ENCODE assay signal across 12 mouse cellular contexts in the genomic region with DNA sequence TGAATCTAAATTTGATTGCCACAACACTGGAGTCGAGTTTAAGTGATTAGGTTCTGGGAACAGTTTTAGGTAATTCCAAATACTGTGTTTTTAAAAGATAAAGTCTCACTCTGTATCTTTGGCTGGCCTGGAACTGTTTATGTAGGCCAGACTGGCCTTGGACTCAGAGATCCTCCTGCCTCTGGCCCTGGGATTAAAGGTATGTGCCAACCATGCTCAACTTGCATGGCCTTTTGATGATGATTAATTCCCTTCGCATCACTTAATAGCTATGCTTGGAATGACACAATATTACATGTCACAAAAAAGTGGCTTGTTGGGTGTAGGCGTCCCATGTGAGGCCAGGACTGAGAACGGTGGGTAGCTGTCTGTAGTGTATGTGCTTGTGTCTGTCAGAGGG. TPM values are rescaled to one million over a fixed set of nuclear protein-coding genes. Genes with fewer than 3 reads are reported as not detected.
DNase-seq lines count a peak whose midpoint lies in the region; ATAC-seq lines count a peak whose summit lies in the region.
"Had no signal": no experiment of that assay in that cellular context is flagged by ENCODE, and none has a peak within 500 bp of the region (broad histone marks: within the 10 kb centered on the region; RNA-seq: fewer than 3 reads in every experiment).

No protein-coding gene starts in this region.

- no peaks in the 10 kb centered on the region for H3K36me3 ChIP-seq in heart, embryonic 16.5 days (ENCODE audit: control insufficient read depth, insufficient read depth)
- no peaks in the 10 kb centered on the region for H3K36me3 ChIP-seq in embryonic facial prominence, embryonic 12.5 days
- H3K36me3 ChIP-seq in forebrain, embryonic 15.5 days, result no peaks in the 10 kb centered on the region
- H3K36me3 ChIP-seq in midbrain, embryonic 12.5 days, result no peaks in the 10 kb centered on the region
- H3K36me3 ChIP-seq: G1E had no signal

- H3K27me3 ChIP-seq in heart, embryonic 16.5 days (ENCODE audit: control insufficient read depth, insufficient read depth, low read length), result no peaks in the 10 kb centered on the region; the same call in 1 of the 2 replicates
- peaks cover 15% of the 10 kb centered on the region for H3K27me3 ChIP-seq in embryonic facial prominence, embryonic 12.5 days
- no peaks in the 10 kb centered on the region for H3K27me3 ChIP-seq in forebrain, embryonic 15.5 days
- H3K27me3 ChIP-seq in midbrain, embryonic 12.5 days, result peaks cover 39% of the 10 kb centered on the region

- no peak overlapping the region for H3K4me3 ChIP-seq in heart, embryonic 16.5 days (ENCODE audit: low read length)
- no peak overlapping the region for H3K4me3 ChIP-seq in embryonic facial prominence, embryonic 12.5 days
- peak overlapping the region; percentile 64 for H3K4me3 ChIP-seq in forebrain, embryonic 15.5 days
- H3K4me3 ChIP-seq in midbrain, embryonic 12.5 days, result no peak overlapping the region

- H3K27ac ChIP-seq in heart, embryonic 16.5 days (ENCODE audit: low read length), result no peak overlapping the region; the same call in 1 of the 2 replicates
- H3K27ac ChIP-seq in embryonic facial prominence, embryonic 12.5 days, result no peak overlapping the region
- no peak overlapping the region for H3K27ac ChIP-seq in forebrain, embryonic 15.5 days (replicated peaks)
- H3K27ac ChIP-seq in midbrain, embryonic 12.5 days (replicated peaks), result no peak overlapping the region
- H3K27ac ChIP-seq: kidney, postnatal 0 days had no signal

- peak overlapping the region; percentile 91; the same call in 1 of the 2 replicates for H3K4me2 ChIP-seq in heart, embryonic 16.5 days (ENCODE audit: low read depth, low read length)
- peak overlapping the region; percentile 87; the same call in 1 of the 2 replicates for H3K4me2 ChIP-seq in embryonic facial prominence, embryonic 12.5 days (replicated peaks)
- H3K4me2 ChIP-seq in forebrain, embryonic 15.5 days (replicated peaks), result peak overlapping the region; percentile 83; the same call in 1 of the 2 replicates
- peak overlapping the region; percentile 95; the same call in 1 of the 2 replicates for H3K4me2 ChIP-seq in midbrain, embryonic 12.5 days (replicated peaks)

- intact Hi-C loops in heart, postnatal 10 days (cut with DNase I), result no loop called here

- 70% methylated on average over 4 of the region's 4 CpGs for WGBS in heart, embryonic 16.5 days
- WGBS in embryonic facial prominence, embryonic 12.5 days, result 78% methylated on average over 4 of the region's 4 CpGs
- 73% methylated on average over 4 of the region's 4 CpGs for WGBS in forebrain, embryonic 15.5 days
- 77% methylated on average over 4 of the region's 4 CpGs for WGBS in midbrain, embryonic 12.5 days

- no peak overlapping the region for H3K9ac ChIP-seq in heart, embryonic 16.5 days (ENCODE audit: low read length)
- no peak overlapping the region for H3K9ac ChIP-seq in embryonic facial prominence, embryonic 12.5 days
- no peak overlapping the region for H3K9ac ChIP-seq in forebrain, embryonic 15.5 days (replicated peaks)
- H3K9ac ChIP-seq in midbrain, embryonic 12.5 days (replicated peaks), result no peak overlapping the region

- no peaks in the 10 kb centered on the region for H3K9me3 ChIP-seq in heart, embryonic 16.5 days (replicated peaks; ENCODE audit: control insufficient read depth, low read length)
- no peaks in the 10 kb centered on the region for H3K9me3 ChIP-seq in embryonic facial prominence, embryonic 12.5 days
- H3K9me3 ChIP-seq in forebrain, embryonic 15.5 days, result no peaks in the 10 kb centered on the region
- H3K9me3 ChIP-seq in midbrain, embryonic 12.5 days, result no peaks in the 10 kb centered on the region

- no peak for DNase-seq in heart, postnatal 10 days
- no peak for DNase-seq in right cerebral cortex, postnatal 10 days (ENCODE audit: low spot score in 2 of 2)
- DNase-seq in layer of hippocampus, postnatal 36 days, result no peak
- DNase-seq in left cerebral cortex, adult 8-10 months (ENCODE audit: low spot score in 2 of 2), result no peak
- DNase-seq: adrenal gland, adult 8-10 months had no signal

- peaks cover 18% of the 10 kb centered on the region for H3K4me1 ChIP-seq in heart, embryonic 16.5 days (ENCODE audit: control insufficient read depth, insufficient read depth, low read length)
- 0 out of 2 replicates have a peak, but pooled peaks cover 9% of the 10 kb centered on the region for H3K4me1 ChIP-seq in embryonic facial prominence, embryonic 12.5 days
- H3K4me1 ChIP-seq in forebrain, embryonic 15.5 days, result peaks cover 31% of the 10 kb centered on the region
- peaks cover 23% of the 10 kb centered on the region for H3K4me1 ChIP-seq in midbrain, embryonic 12.5 days

- no peak for ATAC-seq in heart, embryonic 16.5 days (replicated peaks; ENCODE audit: extremely low read depth, insufficient read depth, low FRiP score)
- ATAC-seq in embryonic facial prominence, embryonic 12.5 days (ENCODE audit: insufficient number of reproducible peaks, insufficient read depth, low FRiP score, low TSS enrichment), result no peak
- ATAC-seq in forebrain, embryonic 15.5 days (replicated peaks), result no peak
- ATAC-seq in midbrain, embryonic 12.5 days (ENCODE audit: low FRiP score, low read depth), result no peak

RNA-seq across cellular contexts. Expression of gene Irgm1, which starts 19.3 kb away (rescaled TPM):
- polyA plus RNA-seq in heart, embryonic 16.5 days (2015; fragmentation: Nextera tagmentation; extraction: Ambion mirVana), result 11.6 and 14.5 TPM in 2 replicates
- total RNA-seq in heart, postnatal 10 days (2021), result 1 to 10 TPM; 6.5 to 9.5 TPM
- 3.4 and 3.5 TPM in 2 replicates for polyA plus RNA-seq in embryonic facial prominence, embryonic 12.5 days (2016; fragmentation: Nextera tagmentation; extraction: Ambion mirVana)
- 1.6 and 1.9 TPM in 2 replicates for polyA plus RNA-seq in forebrain, embryonic 15.5 days (2015; fragmentation: Nextera tagmentation; extraction: Ambion mirVana)
- polyA plus RNA-seq in midbrain, embryonic 12.5 days (2016; fragmentation: Nextera tagmentation; extraction: Ambion mirVana), result 2.3 and 2.4 TPM in 2 replicates
- 1 to 10 TPM; 3.2 to 4.3 TPM for total RNA-seq in layer of hippocampus, postnatal 36 days (2021)
- total RNA-seq in left cerebral cortex, adult 8-10 months (2022), result 10 to 100 TPM in 2 of 4 experiments, 1 to 10 TPM in 2; 8.3 to 14.0 (median 10.7) TPM

RNA-seq across cellular contexts. Expression of gene Gm12184, which starts 25.7 kb away (rescaled TPM):
- polyA plus RNA-seq in heart, embryonic 16.5 days (2015; fragmentation: Nextera tagmentation; extraction: Ambion mirVana), result 0.55 and 0.66 TPM in 2 replicates
- 1 to 10 TPM; 2.9 to 5.0 TPM for total RNA-seq in heart, postnatal 10 days (2021)
- 6.9 and 7.0 TPM in 2 replicates for polyA plus RNA-seq in embryonic facial prominence, embryonic 12.5 days (2016; fragmentation: Nextera tagmentation; extraction: Ambion mirVana)
- 4.5 and 5.8 TPM in 2 replicates for polyA plus RNA-seq in forebrain, embryonic 15.5 days (2015; fragmentation: Nextera tagmentation; extraction: Ambion mirVana)
- 7.6 and 8.3 TPM in 2 replicates for polyA plus RNA-seq in midbrain, embryonic 12.5 days (2016; fragmentation: Nextera tagmentation; extraction: Ambion mirVana)
- 1 to 10 TPM in 1 of 2 experiments, under 1 TPM in 1; 0.40 to 1.3 TPM for total RNA-seq in layer of hippocampus, postnatal 36 days (2021)
- total RNA-seq in left cerebral cortex, adult 8-10 months (2022), result 1 to 10 TPM in 1 of 4 experiments, under 1 TPM in 3; 0.38 to 1.8 (median 0.45) TPM

RNA-seq across cellular contexts. Expression of gene Trim7, which starts 26.2 kb away (rescaled TPM):
- polyA plus RNA-seq in heart, embryonic 16.5 days (2015; fragmentation: Nextera tagmentation; extraction: Ambion mirVana), result 0.89 and 0.98 TPM in 2 replicates
- 10 to 100 TPM; 10.1 to 12.8 TPM for total RNA-seq in heart, postnatal 10 days (2021)
- 0.65 and 1.5 TPM in 2 replicates for polyA plus RNA-seq in embryonic facial prominence, embryonic 12.5 days (2016; fragmentation: Nextera tagmentation; extraction: Ambion mirVana)
- 1.4 and 1.7 TPM in 2 replicates for polyA plus RNA-seq in forebrain, embryonic 15.5 days (2015; fragmentation: Nextera tagmentation; extraction: Ambion mirVana)
- polyA plus RNA-seq in midbrain, embryonic 12.5 days (2016; fragmentation: Nextera tagmentation; extraction: Ambion mirVana), result 1.3 and 1.4 TPM in 2 replicates
- total RNA-seq in layer of hippocampus, postnatal 36 days (2021), result 1 to 10 TPM; 1.6 to 2.5 TPM
- 1 to 10 TPM; 3.4 to 4.5 (median 3.8) TPM for total RNA-seq in left cerebral cortex, adult 8-10 months (2022)

RNA-seq across cellular contexts. Expression of gene Trim41, which starts 35.0 kb away (rescaled TPM):
- polyA plus RNA-seq in heart, embryonic 16.5 days (2015; fragmentation: Nextera tagmentation; extraction: Ambion mirVana), result 4.2 and 4.3 TPM in 2 replicates
- 10 to 100 TPM; 27.9 to 30.1 TPM for total RNA-seq in heart, postnatal 10 days (2021)
- polyA plus RNA-seq in embryonic facial prominence, embryonic 12.5 days (2016; fragmentation: Nextera tagmentation; extraction: Ambion mirVana), result 6.7 and 7.1 TPM in 2 replicates
- 6.0 and 6.3 TPM in 2 replicates for polyA plus RNA-seq in forebrain, embryonic 15.5 days (2015; fragmentation: Nextera tagmentation; extraction: Ambion mirVana)
- polyA plus RNA-seq in midbrain, embryonic 12.5 days (2016; fragmentation: Nextera tagmentation; extraction: Ambion mirVana), result 5.4 and 6.2 TPM in 2 replicates
- total RNA-seq in layer of hippocampus, postnatal 36 days (2021), result 10 to 100 TPM; 58.3 to 59.6 TPM
- total RNA-seq in left cerebral cortex, adult 8-10 months (2022), result 10 to 100 TPM; 57.7 to 65.7 (median 61.3) TPM

RNA-seq across cellular contexts. Expression of gene Gm5431, which starts 49.8 kb away (rescaled TPM):
- 0.15 and 0.28 TPM in 2 replicates for polyA plus RNA-seq in heart, embryonic 16.5 days (2015; fragmentation: Nextera tagmentation; extraction: Ambion mirVana)
- total RNA-seq in heart, postnatal 10 days (2021), result under 1 TPM; 0.50 to 0.65 TPM
- 0.06 TPM in 1 of 2 replicates, not detected in the other for polyA plus RNA-seq in embryonic facial prominence, embryonic 12.5 days (2016; fragmentation: Nextera tagmentation; extraction: Ambion mirVana)
- polyA plus RNA-seq in forebrain, embryonic 15.5 days (2015; fragmentation: Nextera tagmentation; extraction: Ambion mirVana), result 0.11 and 0.14 TPM in 2 replicates
- 0.18 TPM in 1 of 2 replicates, not detected in the other for polyA plus RNA-seq in midbrain, embryonic 12.5 days (2016; fragmentation: Nextera tagmentation; extraction: Ambion mirVana)
- total RNA-seq in layer of hippocampus, postnatal 36 days (2021), result under 1 TPM in 1 of 2 experiments, not detected in 1; 0.23 TPM
- total RNA-seq in left cerebral cortex, adult 8-10 months (2022), result under 1 TPM in 3 of 4 experiments, not detected in 1; 0.17 to 0.86 (median 0.53) TPM
- polyA plus RNA-seq: G1E; limb, embryonic 11.5 days had no signal
